Mouse (Mus musculus): ENCODE data around the gene Tex36. TPM values are rescaled to one million over a fixed set of nuclear protein-coding genes. Genes with fewer than 3 reads are reported as not detected.

Gene Tex36
- not detected in 2 replicates for polyA plus RNA-seq (2015; fragmentation: Nextera tagmentation; extraction: Ambion mirVana)

DNA sequence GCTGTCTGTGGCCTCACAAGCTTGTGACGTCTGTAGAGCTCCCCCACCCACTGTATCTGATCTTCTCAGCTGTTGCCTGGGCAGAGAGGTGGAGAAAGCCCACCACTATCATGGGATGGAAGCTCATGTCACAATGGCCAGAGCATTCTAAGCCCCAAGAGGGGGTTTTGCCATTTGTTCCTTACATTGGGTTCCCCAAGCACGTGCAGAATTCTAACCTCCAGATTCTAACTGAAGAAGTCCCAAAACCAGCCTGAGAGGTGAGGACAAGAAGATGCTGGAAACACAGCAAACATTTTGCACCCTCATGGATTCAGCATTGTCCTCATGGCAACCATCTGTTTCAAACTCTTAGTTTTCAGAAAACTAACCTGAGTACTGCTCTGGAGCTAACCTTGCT lies at the start of gene Tex36:
Gene Tex36 (minus strand): TSS at position 101 of the 400 bp plus-strand sequence.
- no peaks in the 10 kb centered on the region for H3K9me3 ChIP-seq (replicated peaks)
- H3K27me3 ChIP-seq (replicated peaks) = no peaks in the 10 kb centered on the region
- H3K36me3 ChIP-seq = no peaks in the 10 kb centered on the region
- H3K4me1 ChIP-seq = peaks cover 5% of the 10 kb centered on the region; the same call in 1 of the 2 replicates
- no peak within 1 kb of the TSS for H3K4me2 ChIP-seq
- H3K9ac ChIP-seq (replicated peaks) = no peak within 1 kb of the TSS
- no peak within 1 kb of the TSS for H3K4me3 ChIP-seq (replicated peaks)
- ATAC-seq (ENCODE audit: low FRiP score) = no peak
- WGBS = 70% methylated on average over 2 of the region's 2 CpGs
- no peak within 1 kb of the TSS for H3K27ac ChIP-seq (replicated peaks)

DNA sequence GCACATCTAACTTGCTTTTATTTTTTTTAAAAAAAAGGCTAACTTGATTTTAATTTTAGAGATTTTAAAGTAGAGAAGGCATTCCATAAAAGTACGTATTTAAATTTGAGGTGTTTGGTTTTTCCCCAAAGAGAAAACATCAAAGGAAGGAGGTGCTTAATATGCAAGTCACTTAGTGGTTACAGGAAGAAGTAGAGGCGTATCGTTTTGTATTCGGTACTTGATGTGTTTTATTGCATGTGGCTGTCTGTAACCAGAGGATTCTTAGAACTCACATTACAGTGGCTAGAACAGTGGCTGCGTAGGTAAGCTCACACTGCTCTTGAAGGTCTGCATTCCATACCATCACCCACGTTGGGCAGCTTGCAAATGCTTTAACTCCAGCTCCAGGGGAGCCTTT lies 43.8 kb upstream of the Tex36 start:
- Histone ChIP-seq H3K9ac (replicated peaks) (no peak overlapping the region), H3K27me3 (replicated peaks) (no peaks in the 10 kb centered on the region), H3K4me1 (no peaks in the 10 kb centered on the region), H3K36me3 (peaks cover 81% of the 10 kb centered on the region), H3K4me2 (no peak overlapping the region), H3K27ac (replicated peaks) (no peak overlapping the region), H3K4me3 (replicated peaks) (no peak overlapping the region), H3K9me3 (replicated peaks) (no peaks in the 10 kb centered on the region)
- no peak for ATAC-seq (ENCODE audit: low FRiP score)
- 85% methylated on average over 6 of the region's 6 CpGs for WGBS

DNA sequence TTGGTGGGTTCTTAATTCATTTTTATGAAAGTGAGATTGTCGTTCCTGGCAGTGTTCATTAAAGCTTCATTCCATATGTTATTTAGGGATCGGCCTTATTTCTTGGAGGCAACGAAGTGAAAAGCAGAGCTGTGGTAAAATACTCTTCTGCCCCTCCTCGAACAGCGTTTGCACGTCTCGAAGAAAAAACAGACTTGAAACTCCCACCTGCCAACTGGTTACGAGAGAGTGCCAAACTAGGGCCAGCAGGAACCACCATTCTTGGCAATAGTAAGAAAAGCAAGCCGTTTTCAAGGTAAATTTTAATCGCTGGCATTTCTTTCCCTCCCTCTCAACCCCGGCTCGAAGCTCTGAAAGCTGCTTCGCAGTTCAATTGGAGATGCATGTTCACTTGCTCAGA lies 36.9 kb upstream of the Tex36 start:
- 91% methylated on average over 13 of the region's 13 CpGs for WGBS
- Histone ChIP-seq H3K4me2 (peak overlapping the region; percentile 78), H3K4me1 (peaks cover 12% of the 10 kb centered on the region), H3K36me3 (peaks cover 30% of the 10 kb centered on the region), H3K27ac (replicated peaks) (no peak overlapping the region), H3K9me3 (replicated peaks) (no peaks in the 10 kb centered on the region), H3K27me3 (replicated peaks) (no peaks in the 10 kb centered on the region), H3K9ac (replicated peaks) (no peak overlapping the region), H3K4me3 (replicated peaks) (peak overlapping the region; percentile 98; the same call in 1 of the 2 replicates)
- no peak for ATAC-seq (ENCODE audit: low FRiP score)

DNA sequence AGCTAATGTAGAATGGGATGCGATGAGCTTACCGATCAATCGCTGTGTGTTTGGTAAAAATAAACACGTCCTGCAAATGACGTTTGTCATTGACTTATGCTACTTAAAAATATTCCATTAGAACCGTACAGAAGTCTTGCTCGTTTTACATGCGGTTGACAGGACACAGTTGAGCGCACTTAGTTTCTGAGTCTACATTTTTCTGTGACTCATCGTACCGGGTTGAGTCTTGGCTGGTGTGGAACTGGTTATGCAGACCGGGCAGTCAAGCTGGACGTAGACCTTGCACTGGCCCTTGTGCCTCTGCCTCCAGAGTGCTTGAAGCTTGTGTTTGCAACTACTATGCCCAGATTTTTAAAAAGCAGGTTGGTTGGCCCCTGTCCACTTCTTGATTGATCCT lies 36.3 kb upstream of the Tex36 start:
- no peak for ATAC-seq (ENCODE audit: low FRiP score)
- H3K27ac ChIP-seq (replicated peaks) = peak overlapping the region; percentile 94; the same call in 1 of the 2 replicates

DNA sequence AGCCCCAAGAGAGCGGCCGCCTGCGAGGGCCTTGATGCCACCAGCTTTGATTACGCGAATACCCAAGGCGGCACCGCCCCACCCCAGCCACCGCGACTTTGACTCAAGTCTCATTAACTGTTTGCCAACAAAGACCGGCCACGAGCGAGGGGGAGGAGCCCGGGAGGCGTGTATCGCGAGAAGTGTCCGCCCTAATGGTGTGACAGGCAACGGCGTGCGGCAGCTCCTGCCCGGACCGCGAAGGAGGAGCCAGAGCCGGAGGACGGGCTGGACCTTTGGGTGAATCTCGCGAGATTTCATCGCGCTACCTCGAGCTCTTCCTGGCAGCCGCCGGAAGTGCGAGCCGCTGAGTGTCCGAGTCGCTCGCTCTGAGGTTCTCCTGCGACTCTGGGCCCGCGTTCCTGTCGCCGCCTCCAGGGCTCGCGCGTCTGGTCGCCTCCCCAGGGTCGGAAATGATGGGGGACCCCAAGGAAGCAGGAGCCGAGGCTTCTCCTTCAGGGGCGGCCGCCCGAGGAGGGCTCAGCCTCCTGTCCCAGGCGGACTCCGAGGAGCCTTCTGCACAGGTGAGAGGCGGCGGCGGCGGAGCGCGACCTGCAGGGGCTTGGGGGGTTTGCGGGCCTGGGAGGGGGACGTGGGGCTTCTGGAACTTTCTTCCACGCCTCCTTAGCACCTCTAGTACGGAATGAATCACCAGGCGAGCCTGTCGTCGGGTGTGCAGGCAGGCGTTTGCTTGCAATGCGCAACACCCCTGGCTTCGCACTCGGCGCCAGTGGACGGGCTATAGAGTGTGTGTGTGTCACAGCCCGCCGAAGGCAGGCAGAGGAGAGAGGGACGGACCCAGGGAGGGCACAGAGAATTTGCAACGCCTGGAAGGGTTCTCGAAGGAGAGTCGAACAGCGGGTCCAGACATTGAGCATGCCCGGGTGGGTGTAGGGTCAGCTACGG lies 35.7 kb upstream of the Tex36 start, which contains the start of gene Edrf1:
Gene Edrf1 (plus strand): TSS at position 183 of the 945 bp plus-strand sequence.
- peak within 1 kb of the TSS; percentile 96 for H3K9ac ChIP-seq (replicated peaks)
- under 1% methylated on average over 80 of the region's 81 CpGs for WGBS
- peaks cover 12% of the 10 kb centered on the region for H3K4me1 ChIP-seq
- ATAC-seq (ENCODE audit: low FRiP score) = peak; percentile 98
- H3K27ac ChIP-seq (replicated peaks) = peak within 1 kb of the TSS; percentile 94
- peak within 1 kb of the TSS; percentile 78 for H3K4me2 ChIP-seq
- no peaks in the 10 kb centered on the region for H3K9me3 ChIP-seq (replicated peaks)
- peak within 1 kb of the TSS; percentile 98 for H3K4me3 ChIP-seq (replicated peaks)
- no peaks in the 10 kb centered on the region for H3K27me3 ChIP-seq (replicated peaks)
- H3K36me3 ChIP-seq = peaks cover 18% of the 10 kb centered on the region

More for the DNA sequence above, 36.3 kb upstream of the Tex36 start:
- peak overlapping the region; percentile 98 for H3K4me3 ChIP-seq (replicated peaks)
- H3K9ac ChIP-seq (replicated peaks) = peak overlapping the region; percentile 96
- H3K4me2 ChIP-seq = peak overlapping the region; percentile 78
- H3K27me3 ChIP-seq (replicated peaks) = no peaks in the 10 kb centered on the region
- no peaks in the 10 kb centered on the region for H3K9me3 ChIP-seq (replicated peaks)
- 14% methylated on average over 13 of the region's 13 CpGs for WGBS
- peaks cover 12% of the 10 kb centered on the region for H3K4me1 ChIP-seq
- H3K36me3 ChIP-seq = peaks cover 25% of the 10 kb centered on the region

DNA sequence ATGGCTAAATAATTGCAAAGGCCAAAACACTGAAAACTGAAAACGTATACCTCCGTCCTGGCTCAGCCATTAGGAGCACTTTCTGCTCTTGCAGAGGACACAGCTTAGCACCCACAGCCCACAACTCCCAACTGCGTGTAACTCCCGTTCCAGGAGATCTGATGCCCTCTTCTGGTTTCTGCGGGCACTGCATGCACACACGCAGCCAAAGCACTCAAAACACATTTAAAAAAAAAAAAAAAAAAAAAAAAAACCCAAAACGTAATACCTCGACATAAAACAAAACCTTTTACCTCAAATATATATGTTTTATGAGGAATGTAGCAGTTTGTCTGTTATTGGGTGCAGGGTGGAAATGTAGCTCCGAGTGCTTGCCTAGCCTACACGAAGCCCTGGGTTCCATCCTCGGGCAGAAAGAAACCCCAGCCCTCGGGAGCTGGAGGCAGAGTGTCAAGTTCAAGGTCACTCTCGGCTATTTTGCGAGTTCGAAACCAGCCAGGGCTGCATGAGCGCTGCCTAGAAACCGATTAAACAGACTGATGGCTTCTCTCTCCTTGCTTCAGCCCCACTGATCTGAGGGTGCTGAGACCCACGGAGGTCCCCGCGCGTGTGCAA lies 34.9 kb upstream of the Tex36 start:
- ATAC-seq (ENCODE audit: low FRiP score) = peak; percentile 76
- H3K4me3 ChIP-seq (replicated peaks) = peak overlapping the region; percentile 98
- no peaks in the 10 kb centered on the region for H3K9me3 ChIP-seq (replicated peaks)
- H3K9ac ChIP-seq (replicated peaks) = peak overlapping the region; percentile 81
- peaks cover 12% of the 10 kb centered on the region for H3K4me1 ChIP-seq
- no peaks in the 10 kb centered on the region for H3K27me3 ChIP-seq (replicated peaks)
- peak overlapping the region; percentile 78 for H3K4me2 ChIP-seq
- H3K36me3 ChIP-seq = peaks cover 12% of the 10 kb centered on the region
- WGBS = 1% methylated on average over 21 of the region's 21 CpGs
- peak overlapping the region; percentile 94 for H3K27ac ChIP-seq (replicated peaks)

DNA sequence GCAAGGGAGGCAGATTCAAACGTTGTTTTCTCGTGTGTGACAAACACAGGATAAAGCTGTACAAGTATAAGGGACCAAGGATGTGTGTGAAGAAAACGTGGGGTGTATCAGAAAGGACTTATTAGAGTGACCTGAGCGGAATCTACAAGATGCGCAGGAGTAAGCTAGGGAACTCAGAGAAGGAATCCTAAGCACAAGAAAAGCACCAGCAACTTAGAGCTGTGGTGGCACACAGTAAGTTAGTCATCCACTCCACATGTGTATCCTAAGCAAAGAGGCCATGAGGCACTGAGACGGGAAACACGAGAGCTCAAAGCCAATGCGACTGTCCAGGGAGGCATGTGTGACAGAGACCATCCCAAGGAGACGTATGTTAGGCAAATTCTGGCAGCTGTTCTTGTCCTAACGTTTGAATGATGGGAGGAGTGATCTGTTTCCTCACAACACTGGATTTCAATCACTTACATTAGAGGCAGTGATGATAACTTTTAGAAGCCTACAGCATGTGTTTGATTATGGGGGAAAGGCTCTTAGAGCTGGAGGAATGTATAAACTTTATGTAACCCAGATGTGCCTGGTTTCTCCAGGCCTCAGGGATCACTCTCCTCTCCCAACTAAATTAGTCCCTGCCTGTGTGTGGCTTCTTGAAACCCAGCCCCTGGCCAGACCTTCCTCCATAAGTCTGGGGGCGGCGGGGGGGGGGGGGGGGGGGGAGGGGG lies 33.1 kb upstream of the Tex36 start:
- 63% methylated on average over 10 of the region's 12 CpGs for WGBS
- H3K4me1 ChIP-seq = peaks cover 12% of the 10 kb centered on the region
- no peaks in the 10 kb centered on the region for H3K36me3 ChIP-seq
- no peak overlapping the region for H3K9ac ChIP-seq (replicated peaks)
- no peaks in the 10 kb centered on the region for H3K27me3 ChIP-seq (replicated peaks)
- H3K9me3 ChIP-seq (replicated peaks) = no peaks in the 10 kb centered on the region
- no peak overlapping the region for H3K27ac ChIP-seq (replicated peaks)
- H3K4me2 ChIP-seq = no peak overlapping the region
- no peak for ATAC-seq (ENCODE audit: low FRiP score)
- H3K4me3 ChIP-seq (replicated peaks) = no peak overlapping the region

DNA sequence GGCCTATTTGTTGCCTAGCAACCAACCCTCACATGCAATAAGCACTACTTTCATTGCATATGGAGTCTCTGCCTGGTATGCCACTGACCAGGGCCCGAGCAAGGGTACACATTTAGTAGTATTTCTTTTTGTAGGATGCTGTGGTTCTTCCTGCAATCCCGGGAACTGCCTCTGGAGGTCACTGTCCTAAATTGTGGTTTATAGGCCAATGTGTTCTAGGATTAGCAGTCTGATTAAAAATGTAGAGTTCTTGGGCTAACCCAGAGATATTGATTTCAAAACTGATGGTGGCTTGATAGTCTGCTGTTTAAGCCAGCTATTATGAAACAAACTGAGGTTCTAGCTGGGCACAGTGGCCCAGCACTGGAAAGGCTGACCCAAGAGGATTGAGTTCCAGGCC lies 30.5 kb upstream of the Tex36 start:
- Histone ChIP-seq H3K4me3 (replicated peaks) (no peak overlapping the region), H3K36me3 (no peaks in the 10 kb centered on the region), H3K4me2 (no peak overlapping the region), H3K9ac (replicated peaks) (no peak overlapping the region), H3K27me3 (replicated peaks) (no peaks in the 10 kb centered on the region), H3K9me3 (replicated peaks) (no peaks in the 10 kb centered on the region), H3K27ac (replicated peaks) (no peak overlapping the region), H3K4me1 (no peaks in the 10 kb centered on the region)
- WGBS = 25% methylated on average over 2 of the region's 2 CpGs
- no peak for ATAC-seq (ENCODE audit: low FRiP score)

DNA sequence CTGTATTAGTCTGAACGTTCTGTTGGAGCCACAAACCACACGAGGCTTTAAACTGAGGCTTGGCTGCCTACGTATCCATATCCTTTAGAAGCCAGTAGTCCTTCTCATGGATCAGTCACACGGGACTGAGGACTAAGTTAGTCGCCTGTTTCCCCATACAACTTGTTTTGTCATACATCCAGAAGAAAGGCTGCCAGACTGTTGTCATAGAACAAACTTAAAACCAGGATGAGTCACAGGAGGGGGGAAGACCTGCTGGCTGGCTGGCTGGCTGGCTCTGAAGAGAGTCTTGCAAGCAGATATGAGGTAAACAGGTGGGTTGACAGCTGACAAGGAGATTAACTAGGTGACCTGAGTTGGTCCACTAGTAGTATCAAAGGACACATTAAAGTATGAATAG lies 28.9 kb upstream of the Tex36 start:
- H3K9me3 ChIP-seq (replicated peaks) = no peaks in the 10 kb centered on the region
- no peaks in the 10 kb centered on the region for H3K4me1 ChIP-seq
- ATAC-seq (ENCODE audit: low FRiP score) = no peak
- H3K27ac ChIP-seq (replicated peaks) = no peak overlapping the region
- no peak overlapping the region for H3K4me2 ChIP-seq
- no peak overlapping the region for H3K4me3 ChIP-seq (replicated peaks)
- 85% methylated on average over 5 of the region's 5 CpGs for WGBS
- H3K27me3 ChIP-seq (replicated peaks) = no peaks in the 10 kb centered on the region
- H3K36me3 ChIP-seq = no peaks in the 10 kb centered on the region
- H3K9ac ChIP-seq (replicated peaks) = no peak overlapping the region

DNA sequence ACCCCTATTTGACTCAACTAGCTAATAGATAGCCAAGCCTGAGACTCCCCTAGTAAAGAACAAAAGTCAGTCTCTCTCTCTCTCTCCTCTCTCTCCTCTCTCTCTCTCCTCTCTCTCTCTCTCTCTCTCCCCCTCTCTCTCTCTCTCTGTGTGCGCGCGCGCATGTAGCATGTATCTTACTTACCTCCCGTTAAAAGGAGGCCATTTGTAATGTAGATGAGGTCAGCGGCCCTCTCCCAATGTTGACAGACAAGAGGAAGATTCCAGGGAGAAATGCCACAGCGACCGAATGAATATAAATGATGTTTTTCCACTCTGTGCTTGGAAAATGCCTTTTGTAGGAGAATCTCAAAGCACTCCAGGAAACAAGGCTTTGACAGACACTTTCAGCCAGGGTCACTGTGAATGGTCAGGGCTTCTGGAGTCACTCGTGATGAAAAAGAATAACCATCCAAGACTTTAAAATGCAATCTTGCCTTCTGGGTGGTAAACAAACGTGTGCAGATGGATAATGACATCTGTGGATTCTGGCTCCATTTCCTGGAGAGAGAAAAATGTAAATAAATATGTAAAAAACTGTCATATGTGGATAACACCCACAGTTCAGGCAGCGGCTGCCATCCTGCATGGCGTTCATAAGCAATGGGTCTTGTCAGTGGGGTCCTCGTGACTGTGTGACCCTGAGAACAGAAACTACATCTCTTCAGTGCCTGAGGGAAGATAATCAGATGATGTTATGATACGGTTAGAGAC lies 25.4 kb upstream of the Tex36 start:
- Histone ChIP-seq H3K9me3 (replicated peaks) (no peaks in the 10 kb centered on the region), H3K4me3 (replicated peaks) (no peak overlapping the region), H3K36me3 (no peaks in the 10 kb centered on the region), H3K4me1 (no peaks in the 10 kb centered on the region), H3K27ac (replicated peaks) (no peak overlapping the region), H3K27me3 (replicated peaks) (no peaks in the 10 kb centered on the region), H3K9ac (replicated peaks) (no peak overlapping the region), H3K4me2 (no peak overlapping the region)
- WGBS = 36% methylated on average over 14 of the region's 14 CpGs
- no peak for ATAC-seq (ENCODE audit: low FRiP score)

DNA sequence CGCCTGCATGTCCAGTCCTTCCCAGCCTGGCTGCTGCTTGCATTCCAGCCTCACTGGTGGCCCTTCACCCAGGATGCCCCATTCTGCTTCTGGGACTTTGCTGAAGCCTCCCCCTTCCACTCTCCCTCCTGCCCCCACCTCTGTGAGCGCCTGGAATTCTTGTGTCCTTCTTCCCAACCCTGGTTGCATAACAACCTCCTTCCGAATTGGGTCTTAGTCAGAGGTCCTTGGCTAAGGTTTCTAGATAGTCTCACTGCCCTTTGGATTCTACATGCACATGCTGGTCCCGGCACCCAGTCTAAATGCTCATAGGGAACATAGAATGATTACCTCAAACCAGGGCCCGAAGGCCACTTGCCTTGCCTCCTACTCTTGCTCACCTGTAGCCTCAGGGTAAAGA lies 21.3 kb upstream of the Tex36 start:
- Histone ChIP-seq H3K4me3 (replicated peaks) (no peak overlapping the region), H3K27ac (replicated peaks) (no peak overlapping the region), H3K4me2 (no peak overlapping the region), H3K36me3 (no peaks in the 10 kb centered on the region), H3K4me1 (peaks cover 9% of the 10 kb centered on the region), H3K9ac (replicated peaks) (no peak overlapping the region), H3K9me3 (replicated peaks) (no peaks in the 10 kb centered on the region), H3K27me3 (replicated peaks) (no peaks in the 10 kb centered on the region)
- ATAC-seq (ENCODE audit: low FRiP score) = no peak
- WGBS = 90% methylated on average over 5 of the region's 5 CpGs
